Mouse (Mus musculus): ENCODE results near the gene Gm43720.
"Not testable (repeated sequence)": the region's sequence is repeated elsewhere in the genome, so short reads cannot be mapped to it uniquely, and the experiment has no call there.

Gene Gm43720

GRCm38 (mm10) chr5:138260834-138261233 is 18.9 kb downstream of the Gm43720 start:
- no peak for DNase-seq

GRCm38 (mm10) chr5:138260051-138260450 is 19.7 kb downstream of the Gm43720 start:
- DNase-seq, result peak; percentile 41

GRCm38 (mm10) chr5:138258993-138259392 is 20.8 kb downstream of the Gm43720 start:
- DNase-seq, result no peak

GRCm38 (mm10) chr5:138258542-138258941 is 21.2 kb downstream of the Gm43720 start:
- DNase-seq, result no peak

- DNase-seq, result no peak
Measured at GRCm38 (mm10) chr5:138258078-138258477, 21.7 kb downstream of the Gm43720 start.

GRCm38 (mm10) chr5:138257585-138257978 is 22.2 kb downstream of the Gm43720 start:
- no peak for DNase-seq

GRCm38 (mm10) chr5:138256966-138257584 is 22.7 kb downstream of the Gm43720 start:
- no peak for DNase-seq

- DNase-seq, result no peak
Measured at GRCm38 (mm10) chr5:138256094-138256467, 23.7 kb downstream of the Gm43720 start.

- DNase-seq, result peak; percentile 94
Measured at GRCm38 (mm10) chr5:138255353-138256093, 24.2 kb downstream of the Gm43720 start, which contains the start of gene Lamtor4. Lamtor4 (plus strand) TSS chr5:138255482.

GRCm38 (mm10) chr5:138253061-138253460 is 26.7 kb downstream of the Gm43720 start:
- DNase-seq, result no peak

- no peak for DNase-seq
Measured at GRCm38 (mm10) chr5:138251144-138251543, 28.6 kb downstream of the Gm43720 start.

- no peak for DNase-seq
Measured at GRCm38 (mm10) chr5:138241511-138241910, 38.2 kb downstream of the Gm43720 start.

- no peak for DNase-seq
Measured at GRCm38 (mm10) chr5:138234224-138234623, 45.5 kb downstream of the Gm43720 start.

GRCm38 (mm10) chr5:138233778-138234177 is 46.0 kb downstream of the Gm43720 start:
- no peak for DNase-seq

- no peak for DNase-seq
Measured at GRCm38 (mm10) chr5:138229511-138229910, 50.2 kb downstream of the Gm43720 start.

- DNase-seq, result peak; percentile 15
Measured at GRCm38 (mm10) chr5:138228026-138228425, 51.7 kb downstream of the Gm43720 start.

GRCm38 (mm10) chr5:138227367-138227766 is 52.4 kb downstream of the Gm43720 start:
- DNase-seq, result no peak

GRCm38 (mm10) chr5:138226491-138226890 is 53.3 kb downstream of the Gm43720 start:
- no peak for DNase-seq

GRCm38 (mm10) chr5:138225700-138226099 is 54.1 kb downstream of the Gm43720 start, which contains the start of gene Nxpe5:
Nxpe5 (plus strand) TSS chr5:138225898.
- DNase-seq, result no peak

GRCm38 (mm10) chr5:138223287-138223686 is 56.5 kb downstream of the Gm43720 start:
- DNase-seq, result no peak

- peak; percentile 82 for DNase-seq
Measured at GRCm38 (mm10) chr5:138222111-138222510, 57.6 kb downstream of the Gm43720 start.

GRCm38 (mm10) chr5:138219864-138220263 is 59.9 kb downstream of the Gm43720 start:
- no peak for DNase-seq

GRCm38 (mm10) chr5:138216632-138217031 is 63.1 kb downstream of the Gm43720 start:
- DNase-seq, result not testable (repeated sequence)
